Mouse (Mus musculus): ENCODE results near the gene Fam49a.

Fam49a gene

GRCm38 (mm10) chr12:12356048-12356447, 94.1 kb downstream of the Fam49a start:
- DNase-seq (ENCODE audit: low read depth in 1 of 2, low spot score in 2 of 2): no peak

- no peak for DNase-seq (ENCODE audit: low read depth in 1 of 2, low spot score in 2 of 2)
These were observed 94.5 kb downstream of the Fam49a start for GRCm38 (mm10) chr12:12356463-12356862.

- no peak for DNase-seq (ENCODE audit: low read depth in 1 of 2, low spot score in 2 of 2)
These were observed 95.0 kb downstream of the Fam49a start for GRCm38 (mm10) chr12:12356946-12357345.

DNA sequence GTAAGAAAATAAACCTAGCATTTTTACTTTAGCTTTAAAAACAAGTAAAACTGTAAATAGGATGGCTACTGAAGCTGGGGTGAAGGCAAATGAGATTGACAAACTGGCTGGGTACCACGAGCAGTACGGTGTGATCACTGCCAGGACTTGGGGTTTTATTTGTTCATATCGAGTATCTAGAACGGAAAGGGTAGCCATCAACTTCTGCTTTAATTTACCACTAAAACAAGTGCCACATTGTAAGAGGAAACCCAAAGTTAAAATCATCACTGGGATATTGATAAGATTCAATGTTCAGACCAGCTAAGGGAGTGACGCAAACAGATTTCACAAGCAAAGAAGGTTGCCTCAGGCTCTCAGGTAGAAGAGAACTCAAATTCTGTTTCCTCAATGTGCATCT, 98.0 kb downstream of the Fam49a start:
- DNase-seq (ENCODE audit: low read depth in 1 of 2, low spot score in 2 of 2): no peak

- no peak for DNase-seq (ENCODE audit: low read depth in 1 of 2, low spot score in 2 of 2)
These were observed 100.4 kb downstream of the Fam49a start for GRCm38 (mm10) chr12:12362371-12362770.

DNA sequence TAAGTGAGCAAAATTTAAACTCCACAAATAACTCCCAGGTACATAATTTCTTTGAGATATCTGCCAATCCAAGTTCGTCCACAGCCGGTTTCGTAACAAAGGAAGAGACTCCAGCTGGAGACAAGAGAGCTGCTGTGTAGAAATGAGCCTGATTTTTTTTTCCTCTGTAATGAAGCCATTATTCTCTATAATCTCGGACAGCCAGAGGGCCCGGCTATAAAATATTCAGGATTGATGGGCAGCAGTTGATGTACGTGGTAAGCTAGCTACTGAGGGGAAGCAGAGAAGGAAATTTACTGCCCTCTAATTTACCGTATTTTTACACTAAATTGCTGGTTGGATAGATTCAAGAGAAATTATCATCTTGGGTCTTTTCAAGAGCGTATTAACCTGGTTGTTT, 102.3 kb downstream of the Fam49a start:
- DNase-seq (ENCODE audit: low read depth in 1 of 2, low spot score in 2 of 2): no peak

- DNase-seq (ENCODE audit: low read depth in 1 of 2, low spot score in 2 of 2): no peak
These were observed 105.5 kb downstream of the Fam49a start for GRCm38 (mm10) chr12:12367423-12367822.

GRCm38 (mm10) chr12:12373111-12373862, 111.3 kb downstream of the Fam49a start:
- no peak for DNase-seq (ENCODE audit: low read depth in 1 of 2, low spot score in 2 of 2)

- no peak for DNase-seq (ENCODE audit: low read depth in 1 of 2, low spot score in 2 of 2)
These were observed 117.1 kb downstream of the Fam49a start for GRCm38 (mm10) chr12:12379056-12379455.

DNA sequence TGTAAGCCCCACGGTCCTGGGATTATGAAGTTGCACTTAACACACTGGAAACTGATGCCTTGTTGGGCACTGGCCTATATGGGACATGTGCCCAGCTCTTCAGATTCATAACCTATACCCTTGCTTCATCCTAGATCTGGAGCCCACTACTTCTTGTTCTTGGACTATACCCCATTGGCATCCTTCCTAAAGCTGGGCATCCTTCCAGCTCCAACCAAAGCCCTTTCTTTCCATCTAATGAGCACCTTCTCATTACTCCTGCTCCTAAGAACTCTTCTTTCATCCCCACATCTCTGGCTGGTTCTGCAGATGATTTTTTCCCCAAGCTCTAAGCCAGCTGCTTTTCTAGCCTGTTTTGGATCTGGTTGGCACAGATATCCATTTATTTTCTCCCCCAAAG, 127.3 kb downstream of the Fam49a start:
- no peak for DNase-seq (ENCODE audit: low read depth in 1 of 2, low spot score in 2 of 2)

- no peak for DNase-seq (ENCODE audit: low read depth in 1 of 2, low spot score in 2 of 2)
These were observed 134.3 kb downstream of the Fam49a start for GRCm38 (mm10) chr12:12396224-12396623.

GRCm38 (mm10) chr12:12401051-12401465, 139.1 kb downstream of the Fam49a start:
- peak in 1 of 2 experiments; percentile 6 for DNase-seq (ENCODE audit: low read depth in 1 of 2, low spot score in 2 of 2)

GRCm38 (mm10) chr12:12401504-12401903, 139.6 kb downstream of the Fam49a start:
- no peak for DNase-seq (ENCODE audit: low read depth in 1 of 2, low spot score in 2 of 2)

- no peak for DNase-seq (ENCODE audit: low read depth in 1 of 2, low spot score in 2 of 2)
These were observed 143.7 kb downstream of the Fam49a start for GRCm38 (mm10) chr12:12405491-12406110.

DNA sequence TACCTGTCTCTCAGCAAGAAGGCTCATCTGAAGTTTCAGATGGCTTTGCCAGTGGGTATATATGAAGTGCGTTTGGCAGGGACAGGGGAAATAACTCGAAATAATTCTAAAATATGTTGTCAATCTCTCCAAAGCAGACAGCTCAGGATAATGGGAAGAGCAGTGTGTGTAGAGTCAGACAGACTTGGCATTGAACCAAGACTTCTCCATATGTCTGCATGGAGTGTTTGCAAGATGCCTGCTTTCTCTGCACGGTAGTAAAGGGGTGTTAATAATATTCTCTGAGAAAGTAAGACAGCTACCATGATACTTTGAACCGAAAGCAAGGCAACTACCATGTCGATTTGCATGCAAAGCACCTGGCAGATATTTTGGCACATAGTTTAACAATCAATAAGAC, 147.1 kb downstream of the Fam49a start:
- no peak for DNase-seq (ENCODE audit: low read depth in 1 of 2, low spot score in 2 of 2)

DNA sequence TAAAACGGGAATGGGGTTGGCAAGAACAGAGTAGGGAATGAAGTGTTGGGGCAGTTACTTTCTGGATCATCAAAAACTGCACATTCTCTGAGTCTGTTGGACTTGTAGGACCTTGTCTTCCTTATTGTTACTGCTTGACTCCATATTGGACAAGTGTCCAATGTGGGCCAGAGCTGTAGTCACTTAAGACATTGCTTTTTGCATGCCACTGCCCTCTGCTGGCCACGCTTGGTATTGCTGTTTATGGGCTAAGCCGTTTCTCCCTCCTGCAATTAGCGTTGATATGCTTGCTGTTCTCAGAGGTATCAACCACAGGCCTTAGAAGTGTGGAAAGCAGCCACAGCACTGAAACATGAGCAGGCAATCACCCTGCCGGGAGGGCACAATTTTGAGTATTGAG, 150.7 kb downstream of the Fam49a start:
- peak; percentile 17 to 67 for DNase-seq (ENCODE audit: low read depth in 1 of 2, low spot score in 2 of 2)

GRCm38 (mm10) chr12:12420423-12420822, 158.5 kb downstream of the Fam49a start:
- DNase-seq (ENCODE audit: low read depth in 1 of 2, low spot score in 2 of 2): no peak

DNA sequence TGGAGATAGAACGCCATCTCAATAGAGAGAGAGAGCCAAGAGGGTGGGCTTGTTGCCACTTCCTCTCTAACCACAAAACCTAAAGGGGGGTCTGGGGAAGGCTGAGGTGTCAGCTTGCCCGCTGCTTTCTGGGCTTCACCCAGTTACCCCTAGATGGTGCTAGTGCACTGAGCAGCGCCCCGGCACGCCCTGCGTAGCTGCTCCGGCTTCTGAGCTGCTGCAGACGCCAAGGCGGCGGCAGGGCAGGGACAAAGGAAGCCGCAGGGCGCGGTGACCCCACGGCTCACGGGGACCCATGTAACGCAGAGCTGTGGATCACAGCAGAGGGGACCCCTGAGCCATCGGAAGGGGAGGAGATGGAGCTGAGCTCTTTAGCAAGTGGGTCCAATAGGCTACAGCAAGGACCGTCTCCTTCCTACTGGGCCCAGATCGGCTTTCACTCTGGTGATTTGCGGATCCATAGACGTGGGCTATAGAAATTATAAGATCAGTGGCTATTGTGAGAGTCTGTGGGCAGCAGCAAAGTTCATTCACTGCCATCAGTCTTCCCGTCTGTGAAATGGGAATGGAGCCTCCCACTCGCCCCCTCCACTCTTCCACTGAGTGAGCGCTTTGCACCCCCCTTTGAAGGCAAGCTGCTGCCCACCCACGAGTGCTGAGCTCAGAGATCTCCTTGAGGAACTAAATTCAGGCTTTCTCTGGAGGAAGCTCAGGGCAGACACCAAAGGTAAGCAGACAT, 159.1 kb downstream of the Fam49a start:
- DNase-seq (ENCODE audit: low read depth in 1 of 2, low spot score in 2 of 2): peak; percentile 3 to 54

- no peak for DNase-seq (ENCODE audit: low read depth in 1 of 2, low spot score in 2 of 2)
These were observed 159.6 kb downstream of the Fam49a start for GRCm38 (mm10) chr12:12421580-12421878.

DNA sequence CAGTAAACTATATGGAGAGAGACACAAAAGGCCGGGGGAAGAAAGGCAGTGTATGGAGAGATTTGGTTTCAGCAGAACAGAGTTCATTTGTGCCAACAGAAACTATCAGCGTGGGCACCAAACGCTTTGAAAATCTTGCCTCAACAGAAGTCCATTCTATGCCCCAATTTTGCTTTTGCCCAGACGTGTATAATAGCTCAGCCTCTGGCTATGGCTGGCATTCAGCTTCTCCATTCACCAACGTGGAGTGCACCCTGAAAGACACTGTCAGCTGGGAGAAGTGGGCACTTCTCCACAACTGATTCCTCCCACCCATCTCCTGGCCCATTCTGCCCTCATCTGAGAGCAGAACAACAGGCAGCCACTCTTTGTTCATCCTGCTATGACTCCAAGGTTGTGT, 163.2 kb downstream of the Fam49a start:
- DNase-seq (ENCODE audit: low read depth in 1 of 2, low spot score in 2 of 2): no peak

DNA sequence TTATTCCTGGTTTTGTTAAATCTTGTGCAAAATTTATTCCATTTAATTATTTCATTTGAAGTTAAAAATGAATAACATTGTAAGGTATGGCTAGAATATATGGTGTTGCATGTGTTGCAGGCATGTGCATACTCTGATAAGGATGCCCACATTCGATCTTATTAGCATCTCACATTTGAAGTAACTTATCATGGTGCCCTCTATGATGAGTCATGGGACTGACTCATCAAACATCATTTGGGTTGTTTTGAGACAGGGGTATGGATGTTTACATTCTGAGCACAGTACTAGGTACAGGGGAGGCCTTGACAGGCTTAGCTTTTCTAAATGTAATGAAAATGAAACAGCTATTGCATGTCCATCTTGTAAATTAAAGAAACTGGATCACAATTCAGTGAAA, 165.3 kb downstream of the Fam49a start:
- no peak for DNase-seq (ENCODE audit: low read depth in 1 of 2, low spot score in 2 of 2)

DNA sequence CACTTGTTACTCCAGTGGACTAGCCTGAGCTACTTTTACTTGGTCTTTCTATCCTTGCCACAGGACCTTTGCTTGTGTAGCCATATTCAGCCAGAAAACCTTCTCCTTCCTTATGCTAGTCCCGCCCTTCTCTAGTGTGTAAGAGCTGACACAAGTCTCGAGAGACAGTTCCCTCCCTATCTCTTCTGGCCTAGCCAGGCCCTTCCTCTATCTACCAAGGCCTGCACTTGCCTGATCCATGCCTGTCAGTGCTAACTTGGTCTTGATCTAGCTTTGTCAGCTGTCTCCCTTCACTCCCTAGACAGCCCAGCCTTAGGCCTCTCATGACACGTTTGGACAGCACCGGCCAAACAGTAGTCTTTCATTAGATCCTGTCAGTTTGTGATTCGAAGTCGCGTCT, 166.9 kb downstream of the Fam49a start:
- no peak for DNase-seq (ENCODE audit: low read depth in 1 of 2, low spot score in 2 of 2)
